In genomic region chr16:17406512-17407231, GRCm38 (mm10) we compare ENCODE assay signal across 8 mouse cellular contexts. TPM values are rescaled to one million over a fixed set of nuclear protein-coding genes. Genes with fewer than 3 reads are reported as not detected.
A peak's percentile ranks its signal among the peaks of the same experiment; 100 is the strongest.
DNase-seq lines count a peak whose midpoint lies in the region; ATAC-seq lines count a peak whose summit lies in the region.

No protein-coding gene starts in this region.

- peaks cover 29% of the 10 kb centered on the region for H3K4me1 ChIP-seq in hindbrain, embryonic 14.5 days (replicated peaks; ENCODE audit: control insufficient read depth, insufficient read depth, low read length)
- H3K4me1 ChIP-seq in liver, embryonic 13.5 days (replicated peaks), result peaks cover 63% of the 10 kb centered on the region
- peaks cover 9% of the 10 kb centered on the region; the same call in 1 of the 2 replicates for H3K4me1 ChIP-seq in stomach, embryonic 15.5 days

- H3K9me3 ChIP-seq in hindbrain, embryonic 14.5 days (ENCODE audit: control insufficient read depth, low read length), result no peaks in the 10 kb centered on the region
- H3K9me3 ChIP-seq in liver, embryonic 13.5 days (replicated peaks), result no peaks in the 10 kb centered on the region
- no peaks in the 10 kb centered on the region for H3K9me3 ChIP-seq in stomach, embryonic 15.5 days

- H3K4me3 ChIP-seq in hindbrain, embryonic 14.5 days (replicated peaks; ENCODE audit: low read length), result peak overlapping the region; percentile 56
- H3K4me3 ChIP-seq in liver, embryonic 13.5 days (replicated peaks), result peak overlapping the region; percentile 82
- peak overlapping the region; percentile 62 for H3K4me3 ChIP-seq in stomach, embryonic 15.5 days (replicated peaks)

- WGBS in hindbrain, embryonic 14.5 days, result 38% methylated on average over 9 of the region's 9 CpGs
- 37% methylated on average over 9 of the region's 9 CpGs for WGBS in liver, embryonic 13.5 days (ENCODE audit: insufficient replicate concordance)
- WGBS in stomach, embryonic 15.5 days, result 31% methylated on average over 9 of the region's 9 CpGs

- H3K9ac ChIP-seq in hindbrain, embryonic 14.5 days, result peak overlapping the region; percentile 66
- peak overlapping the region; percentile 83 for H3K9ac ChIP-seq in liver, embryonic 13.5 days
- peak overlapping the region; percentile 47; the same call in 1 of the 2 replicates for H3K9ac ChIP-seq in stomach, embryonic 15.5 days

- no peak for ATAC-seq in hindbrain, embryonic 14.5 days (ENCODE audit: low FRiP score)
- ATAC-seq in liver, embryonic 13.5 days (ENCODE audit: low read depth), result no peak
- no peak for ATAC-seq in stomach, embryonic 15.5 days (ENCODE audit: insufficient read depth, low FRiP score, low read depth)

- H3K27ac ChIP-seq in hindbrain, embryonic 14.5 days, result no peak overlapping the region
- peak overlapping the region; percentile 89 for H3K27ac ChIP-seq in liver, embryonic 13.5 days
- H3K27ac ChIP-seq in stomach, embryonic 15.5 days, result no peak overlapping the region

- peaks cover 6% of the 10 kb centered on the region; the same call in 1 of the 2 replicates for H3K36me3 ChIP-seq in hindbrain, embryonic 14.5 days (replicated peaks; ENCODE audit: control insufficient read depth, insufficient read depth)
- H3K36me3 ChIP-seq in liver, embryonic 13.5 days, result peaks cover 10% of the 10 kb centered on the region; the same call in 1 of the 2 replicates
- no peaks in the 10 kb centered on the region for H3K36me3 ChIP-seq in stomach, embryonic 15.5 days

- H3K4me2 ChIP-seq in hindbrain, embryonic 14.5 days (replicated peaks), result peak overlapping the region; percentile 53
- H3K4me2 ChIP-seq in liver, embryonic 13.5 days, result peak overlapping the region; percentile 81
- H3K4me2 ChIP-seq in stomach, embryonic 15.5 days, result peak overlapping the region; percentile 56

- no peaks in the 10 kb centered on the region for H3K27me3 ChIP-seq in hindbrain, embryonic 14.5 days (ENCODE audit: control insufficient read depth, insufficient read depth, low read length)
- no peaks in the 10 kb centered on the region for H3K27me3 ChIP-seq in liver, embryonic 13.5 days
- no peaks in the 10 kb centered on the region for H3K27me3 ChIP-seq in stomach, embryonic 15.5 days (replicated peaks)

- DNase-seq in heart, adult 11 months, result peak; percentile 83
- no peak for DNase-seq in heart, adult 18-20 months
- DNase-seq in 416B (ENCODE audit: low read depth), result peak; percentile 35
- peak; percentile 50 for DNase-seq in cerebellum, adult 9-10 months
- DNase-seq in hindbrain, embryonic 14.5 days (ENCODE audit: low spot score), result no peak
- no peak for DNase-seq in liver, embryonic 13.5 days
- no peak for DNase-seq in embryo, embryonic 9.5 days (ENCODE audit: extremely low spot score)

RNA-seq across cellular contexts. Expression of gene Pi4ka, which starts 0.6 kb away (rescaled TPM):
- total RNA-seq in heart, adult 18-20 months (2021), result 10 to 100 TPM; 54.9 to 63.4 TPM
- polyA plus RNA-seq in hindbrain, embryonic 14.5 days (2014; fragmentation: Nextera tagmentation; extraction: Ambion mirVana), result 70.9 and 74.0 TPM in 2 replicates
- polyA plus RNA-seq in liver, embryonic 13.5 days (2015; fragmentation: Nextera tagmentation; extraction: Ambion mirVana), result 12.9 and 15.1 TPM in 2 replicates
- 28.1 and 28.4 TPM in 2 replicates for polyA plus RNA-seq in stomach, embryonic 15.5 days (2015; fragmentation: Nextera tagmentation; extraction: Ambion mirVana)

RNA-seq across cellular contexts. Expression of gene Snap29, which starts 0.9 kb away (rescaled TPM):
- 10 to 100 TPM; 15.8 to 17.0 TPM for total RNA-seq in heart, adult 18-20 months (2021)
- polyA plus RNA-seq in hindbrain, embryonic 14.5 days (2014; fragmentation: Nextera tagmentation; extraction: Ambion mirVana), result 10.3 and 10.8 TPM in 2 replicates
- polyA plus RNA-seq in liver, embryonic 13.5 days (2015; fragmentation: Nextera tagmentation; extraction: Ambion mirVana), result 8.8 and 10.7 TPM in 2 replicates
- 14.4 and 16.1 TPM in 2 replicates for polyA plus RNA-seq in stomach, embryonic 15.5 days (2015; fragmentation: Nextera tagmentation; extraction: Ambion mirVana)

RNA-seq across cellular contexts. Expression of gene Crkl, which starts 45.1 kb away (rescaled TPM):
- total RNA-seq in heart, adult 18-20 months (2021), result 10 to 100 TPM; 28.9 to 29.4 TPM
- 65.0 and 78.5 TPM in 2 replicates for polyA plus RNA-seq in hindbrain, embryonic 14.5 days (2014; fragmentation: Nextera tagmentation; extraction: Ambion mirVana)
- 30.8 and 35.8 TPM in 2 replicates for polyA plus RNA-seq in liver, embryonic 13.5 days (2015; fragmentation: Nextera tagmentation; extraction: Ambion mirVana)
- 55.1 and 56.0 TPM in 2 replicates for polyA plus RNA-seq in stomach, embryonic 15.5 days (2015; fragmentation: Nextera tagmentation; extraction: Ambion mirVana)

Comparison
In these comparisons a context has a peak if more than half of its experiments do, and no peak if none do; other contexts are left out.
1. DNase-seq: peak in heart, adult 11 months (single experiment), 416B (single experiment) and cerebellum, adult 9-10 months (single experiment); none in heart, adult 18-20 months (0 of 2), hindbrain, embryonic 14.5 days (single experiment), liver, embryonic 13.5 days (single experiment) and embryo, embryonic 9.5 days (single experiment).
2. Peak in every context shown above with its lines, with median percentiles within 50 percentile points of each other: H3K4me2 ChIP-seq, H3K4me3 ChIP-seq and H3K9ac ChIP-seq.